Mouse (Mus musculus): ENCODE measurements around the gene Man2b2. TPM values are rescaled to one million over a fixed set of nuclear protein-coding genes. Genes with fewer than 3 reads are reported as not detected.
A peak's percentile ranks its signal among the peaks of the same experiment; 100 is the strongest.
"Not testable (repeated sequence)": the region's sequence is repeated elsewhere in the genome, so short reads cannot be mapped to it uniquely, and the experiment has no call there.

Gene Man2b2
- polyA plus RNA-seq, 1 experiment from 2014 or later: 12.9 TPM

- no peak overlapping the region for H3K4me3 ChIP-seq (replicated peaks)
- H3K27me3 ChIP-seq: no peaks in the 10 kb centered on the region
- ATAC-seq (replicated peaks; ENCODE audit: low FRiP score): no peak
- no peaks in the 10 kb centered on the region for H3K9me3 ChIP-seq (replicated peaks)
- no peak overlapping the region for H3K27ac ChIP-seq
- no peak overlapping the region for H3K9ac ChIP-seq
- H3K4me2 ChIP-seq: no peak overlapping the region
- 65% methylated on average over 4 of the region's 4 CpGs for WGBS
- H3K36me3 ChIP-seq: peaks cover 11% of the 10 kb centered on the region; the same call in 1 of the 2 replicates
- H3K4me1 ChIP-seq: 0 out of 2 replicates have a peak, but pooled peaks cover 2% of the 10 kb centered on the region
Observed at GRCm38 (mm10) chr5:36822907-36823306, 7.5 kb downstream of the Man2b2 start.

- Histone ChIP-seq H3K9ac (no peak overlapping the region), H3K36me3 (peaks cover 6% of the 10 kb centered on the region; the same call in 1 of the 2 replicates), H3K27me3 (no peaks in the 10 kb centered on the region), H3K27ac (no peak overlapping the region), H3K4me3 (replicated peaks) (no peak overlapping the region), H3K9me3 (replicated peaks) (no peaks in the 10 kb centered on the region), H3K4me1 (0 out of 2 replicates have a peak, but pooled peaks cover 2% of the 10 kb centered on the region), H3K4me2 (no peak overlapping the region)
- no peak for ATAC-seq (replicated peaks; ENCODE audit: low FRiP score)
- 49% methylated on average over 6 of the region's 6 CpGs for WGBS
Observed at GRCm38 (mm10) chr5:36820142-36820541, 10.3 kb downstream of the Man2b2 start.

- Histone ChIP-seq H3K9ac (no peak overlapping the region), H3K9me3 (replicated peaks) (no peaks in the 10 kb centered on the region), H3K4me3 (replicated peaks) (no peak overlapping the region), H3K27ac (no peak overlapping the region), H3K27me3 (no peaks in the 10 kb centered on the region), H3K4me1 (0 out of 2 replicates have a peak, but pooled peaks cover 2% of the 10 kb centered on the region), H3K36me3 (peaks cover 6% of the 10 kb centered on the region; the same call in 1 of the 2 replicates), H3K4me2 (no peak overlapping the region)
- no peak for ATAC-seq (replicated peaks; ENCODE audit: low FRiP score)
- WGBS: 89% methylated on average over 5 of the region's 5 CpGs
Observed at GRCm38 (mm10) chr5:36819742-36820141, 10.7 kb downstream of the Man2b2 start.

- WGBS: 69% methylated on average over 3 of the region's 3 CpGs
- ATAC-seq (replicated peaks; ENCODE audit: low FRiP score): no peak
- Histone ChIP-seq H3K4me3 (replicated peaks) (no peak overlapping the region), H3K4me2 (no peak overlapping the region), H3K9me3 (replicated peaks) (no peaks in the 10 kb centered on the region), H3K27ac (no peak overlapping the region), H3K36me3 (no peaks in the 10 kb centered on the region), H3K4me1 (0 out of 2 replicates have a peak, but pooled peaks cover under 1% of the 10 kb centered on the region), H3K9ac (no peak overlapping the region), H3K27me3 (no peaks in the 10 kb centered on the region)
Observed at GRCm38 (mm10) chr5:36817738-36818137, 12.7 kb downstream of the Man2b2 start.

- no peak overlapping the region for H3K4me3 ChIP-seq (replicated peaks)
- no peak overlapping the region for H3K27ac ChIP-seq
- no peaks in the 10 kb centered on the region for H3K36me3 ChIP-seq
- H3K4me2 ChIP-seq: no peak overlapping the region
- no peaks in the 10 kb centered on the region for H3K4me1 ChIP-seq
- whole genome bisulfite sequencing: 73% methylated on average over 6 of the region's 6 CpGs
- no peaks in the 10 kb centered on the region for H3K9me3 ChIP-seq (replicated peaks)
- no peak overlapping the region for H3K9ac ChIP-seq
- ATAC-seq (replicated peaks; ENCODE audit: low FRiP score): no peak
- no peaks in the 10 kb centered on the region for H3K27me3 ChIP-seq
Observed at GRCm38 (mm10) chr5:36814554-36814953, 15.9 kb downstream of the Man2b2 start.

GRCm38 (mm10) chr5:36811413-36811812, 19.0 kb downstream of the Man2b2 start:
- no peaks in the 10 kb centered on the region for H3K4me1 ChIP-seq
- H3K4me2 ChIP-seq: no peak overlapping the region
- 27% methylated on average over 3 of the region's 3 CpGs for WGBS
- no peak overlapping the region for H3K27ac ChIP-seq
- no peak overlapping the region for H3K9ac ChIP-seq
- peak; percentile 58; the same call in 1 of the 2 replicates for ATAC-seq (replicated peaks; ENCODE audit: low FRiP score)
- no peaks in the 10 kb centered on the region for H3K36me3 ChIP-seq
- H3K4me3 ChIP-seq (replicated peaks): no peak overlapping the region
- H3K9me3 ChIP-seq (replicated peaks): no peaks in the 10 kb centered on the region
- no peaks in the 10 kb centered on the region for H3K27me3 ChIP-seq

GRCm38 (mm10) chr5:36810634-36811033, 19.8 kb downstream of the Man2b2 start:
- no peaks in the 10 kb centered on the region for H3K9me3 ChIP-seq (replicated peaks)
- no peak overlapping the region for H3K4me2 ChIP-seq
- H3K27me3 ChIP-seq: no peaks in the 10 kb centered on the region
- H3K4me3 ChIP-seq (replicated peaks): no peak overlapping the region
- H3K4me1 ChIP-seq: no peaks in the 10 kb centered on the region
- 86% methylated on average over 3 of the region's 3 CpGs for WGBS
- no peaks in the 10 kb centered on the region for H3K36me3 ChIP-seq
- no peak; the same call in 1 of the 2 replicates for ATAC-seq (replicated peaks; ENCODE audit: low FRiP score)
- H3K27ac ChIP-seq: no peak overlapping the region
- no peak overlapping the region for H3K9ac ChIP-seq

GRCm38 (mm10) chr5:36809123-36809522, 21.3 kb downstream of the Man2b2 start:
- no peak overlapping the region for H3K27ac ChIP-seq
- H3K27me3 ChIP-seq: no peaks in the 10 kb centered on the region
- no peak overlapping the region for H3K9ac ChIP-seq
- no peaks in the 10 kb centered on the region for H3K9me3 ChIP-seq (replicated peaks)
- ATAC-seq (replicated peaks; ENCODE audit: low FRiP score): no peak
- H3K36me3 ChIP-seq: no peaks in the 10 kb centered on the region
- 89% methylated on average over 7 of the region's 7 CpGs for WGBS
- no peak overlapping the region for H3K4me3 ChIP-seq (replicated peaks)
- no peaks in the 10 kb centered on the region for H3K4me1 ChIP-seq
- no peak overlapping the region for H3K4me2 ChIP-seq

- 31% methylated on average over 5 of the region's 5 CpGs for WGBS
- no peak overlapping the region for H3K4me2 ChIP-seq
Observed at GRCm38 (mm10) chr5:36807106-36807505, 23.3 kb downstream of the Man2b2 start.

GRCm38 (mm10) chr5:36797291-36797690, 33.2 kb downstream of the Man2b2 start:
- Histone ChIP-seq H3K9me3 (replicated peaks) (no peaks in the 10 kb centered on the region), H3K36me3 (peaks cover 19% of the 10 kb centered on the region), H3K4me2 (peak overlapping the region; percentile 65), H3K4me3 (replicated peaks) (peak overlapping the region; percentile 74), H3K27ac (no peak overlapping the region), H3K4me1 (0 out of 2 replicates have a peak, but pooled peaks cover 12% of the 10 kb centered on the region), H3K27me3 (no peaks in the 10 kb centered on the region), H3K9ac (no peak overlapping the region; the same call in 1 of the 2 replicates)
- 62% methylated on average over 8 of the region's 8 CpGs for WGBS
- ATAC-seq (replicated peaks; ENCODE audit: low FRiP score): 0 out of 2 replicates have a peak, but pooled peaks have one; percentile 6

More at GRCm38 (mm10) chr5:36807106-36807505, 23.3 kb downstream of the Man2b2 start:
- Histone ChIP-seq H3K27ac (no peak overlapping the region), H3K9ac (no peak overlapping the region), H3K4me3 (replicated peaks) (no peak overlapping the region), H3K4me1 (no peaks in the 10 kb centered on the region), H3K9me3 (replicated peaks) (no peaks in the 10 kb centered on the region), H3K36me3 (no peaks in the 10 kb centered on the region), H3K27me3 (no peaks in the 10 kb centered on the region)
- ATAC-seq (replicated peaks; ENCODE audit: low FRiP score): no peak

GRCm38 (mm10) chr5:36796296-36797014, 34.0 kb downstream of the Man2b2 start, which contains the start of gene Mrfap1:
Mrfap1 (minus strand) TSS chr5:36796772.
- Histone ChIP-seq H3K27ac (peak within 1 kb of the TSS; percentile 99), H3K9ac (peak within 1 kb of the TSS; percentile 79), H3K4me1 (0 out of 2 replicates have a peak, but pooled peaks cover 12% of the 10 kb centered on the region), H3K4me2 (peak within 1 kb of the TSS; percentile 65), H3K36me3 (peaks cover 19% of the 10 kb centered on the region), H3K4me3 (replicated peaks) (peak within 1 kb of the TSS; percentile 74)
- under 1% methylated on average over 90 of the region's 90 CpGs for WGBS
- peak; percentile 77 for ATAC-seq (replicated peaks; ENCODE audit: low FRiP score)
- H3K9me3 ChIP-seq (replicated peaks); H3K27me3 ChIP-seq: not testable (repeated sequence)

- Histone ChIP-seq H3K4me2 (peak overlapping the region; percentile 65), H3K27ac (peak overlapping the region; percentile 99), H3K4me3 (replicated peaks) (peak overlapping the region; percentile 74), H3K4me1 (0 out of 2 replicates have a peak, but pooled peaks cover 12% of the 10 kb centered on the region), H3K36me3 (peaks cover 19% of the 10 kb centered on the region), H3K9ac (peak overlapping the region; percentile 79)
- H3K9me3 ChIP-seq (replicated peaks); H3K27me3 ChIP-seq: not testable (repeated sequence)
- peak; percentile 68 for ATAC-seq (replicated peaks; ENCODE audit: low FRiP score)
- 6% methylated on average over 37 of the region's 37 CpGs for WGBS
Observed at GRCm38 (mm10) chr5:36795647-36796295, 34.7 kb downstream of the Man2b2 start.

Measured in kidney, embryonic 15.5 days (tissue).